ENCODE assay signal across 7 mouse cellular contexts in genomic region chr15:5116270-5117030, GRCm38 (mm10). TPM values are rescaled to one million over a fixed set of nuclear protein-coding genes. Genes with fewer than 3 reads are reported as not detected.
DNase-seq lines count a peak whose midpoint lies in the region; ATAC-seq and TF ChIP-seq lines count a peak whose summit lies in the region.

TSS of gene Rpl37 (plus strand) at chr15:5116645.

- peaks cover 20% of the 10 kb centered on the region for H3K4me1 ChIP-seq in embryonic facial prominence, embryonic 10.5 days
- H3K4me1 ChIP-seq in intestine, postnatal 0 days (replicated peaks; ENCODE audit: control insufficient read depth, insufficient read depth, low read length): no peaks in the 10 kb centered on the region
- H3K4me1 ChIP-seq in midbrain, embryonic 12.5 days: peaks cover 16% of the 10 kb centered on the region
- peaks cover 4% of the 10 kb centered on the region; the same call in 1 of the 2 replicates for H3K4me1 ChIP-seq in small intestine, adult 2 months (ENCODE audit: control insufficient read depth, insufficient read depth, insufficient read length, low read length)

- H3K9ac ChIP-seq in intestine, postnatal 0 days (ENCODE audit: low read depth, low read length): peak within 1 kb of the TSS; percentile 92
- peak within 1 kb of the TSS; percentile 90 for H3K9ac ChIP-seq in midbrain, embryonic 12.5 days (replicated peaks)

- peak; percentile 89 for TF ChIP-seq CTCF in intestine, postnatal 0 days (IDR thresholded peaks at IDR 0.05; ENCODE audit: low read depth)
- TF ChIP-seq CTCF in small intestine, adult 2 months (IDR thresholded peaks at IDR 0.05; ENCODE audit: extremely low read depth, insufficient read length, insufficient replicate concordance, low read depth, low read length): peak; percentile 67

- H3K9me3 ChIP-seq in embryonic facial prominence, embryonic 10.5 days: no peaks in the 10 kb centered on the region
- H3K9me3 ChIP-seq in intestine, postnatal 0 days (ENCODE audit: control insufficient read depth): no peaks in the 10 kb centered on the region
- H3K9me3 ChIP-seq in midbrain, embryonic 12.5 days: no peaks in the 10 kb centered on the region

- DNase-seq in adrenal gland, postnatal 10 days: peak; percentile 100
- DNase-seq in embryonic facial prominence, embryonic 10.5 days (ENCODE audit: low spot score): peak; percentile 100
- DNase-seq in gonadal fat pad, adult 2 months (ENCODE audit: low read depth): peak; percentile 69
- DNase-seq in left cerebral cortex, postnatal 4 days: peak; percentile 99

- peaks cover 44% of the 10 kb centered on the region for H3K36me3 ChIP-seq in embryonic facial prominence, embryonic 10.5 days (replicated peaks)
- peaks cover 36% of the 10 kb centered on the region for H3K36me3 ChIP-seq in intestine, postnatal 0 days (ENCODE audit: control insufficient read depth, insufficient read depth)
- H3K36me3 ChIP-seq in midbrain, embryonic 12.5 days: peaks cover 40% of the 10 kb centered on the region
- H3K36me3 ChIP-seq in small intestine, adult 2 months (ENCODE audit: control insufficient read depth, insufficient read depth, low read length): peaks cover 33% of the 10 kb centered on the region

- WGBS in embryonic facial prominence, embryonic 10.5 days: under 1% methylated on average over 55 of the region's 55 CpGs
- under 1% methylated on average over 55 of the region's 55 CpGs for WGBS in intestine, postnatal 0 days
- under 1% methylated on average over 50 of the region's 55 CpGs for WGBS in midbrain, embryonic 12.5 days
- under 1% methylated on average over 55 of the region's 55 CpGs for WGBS in small intestine, adult 2 months

- intact Hi-C loops in left cerebral cortex, postnatal 4 days (cut with DNase I): no loop called here

- peak within 1 kb of the TSS; percentile 93 for H3K27ac ChIP-seq in embryonic facial prominence, embryonic 10.5 days (replicated peaks)
- peak within 1 kb of the TSS; percentile 88 for H3K27ac ChIP-seq in intestine, postnatal 0 days (ENCODE audit: low read depth, low read length)
- peak within 1 kb of the TSS; percentile 88 for H3K27ac ChIP-seq in midbrain, embryonic 12.5 days (replicated peaks)
- H3K27ac ChIP-seq in small intestine, adult 2 months (ENCODE audit: insufficient read depth, low read depth, low read length): peak within 1 kb of the TSS; percentile 87

- H3K4me3 ChIP-seq in embryonic facial prominence, embryonic 10.5 days: peak within 1 kb of the TSS; percentile 87
- H3K4me3 ChIP-seq in intestine, postnatal 0 days (ENCODE audit: low read depth, low read length): peak within 1 kb of the TSS; percentile 92
- H3K4me3 ChIP-seq in midbrain, embryonic 12.5 days: peak within 1 kb of the TSS; percentile 86
- peak within 1 kb of the TSS; percentile 77 for H3K4me3 ChIP-seq in small intestine, adult 2 months (ENCODE audit: low read depth, low read length)

- TF ChIP-seq POLR2A in small intestine, adult 2 months (IDR thresholded peaks at IDR 0.05; ENCODE audit: low read depth, low read length): peak; percentile 29

- peak within 1 kb of the TSS; percentile 70 for H3K4me2 ChIP-seq in intestine, postnatal 0 days (replicated peaks; ENCODE audit: low read depth)
- peak within 1 kb of the TSS; percentile 75 for H3K4me2 ChIP-seq in midbrain, embryonic 12.5 days (replicated peaks)

- H3K27me3 ChIP-seq in embryonic facial prominence, embryonic 10.5 days (replicated peaks; ENCODE audit: low read depth, poor library complexity, severe bottlenecking): no peaks in the 10 kb centered on the region
- H3K27me3 ChIP-seq in intestine, postnatal 0 days (replicated peaks; ENCODE audit: control insufficient read depth, insufficient read depth, low read length): no peaks in the 10 kb centered on the region
- no peaks in the 10 kb centered on the region for H3K27me3 ChIP-seq in midbrain, embryonic 12.5 days
- no peaks in the 10 kb centered on the region for H3K27me3 ChIP-seq in small intestine, adult 2 months (ENCODE audit: control insufficient read depth, insufficient read depth, low read length)

- ATAC-seq in intestine, postnatal 0 days: peak; percentile 98
- peak; percentile 99 for ATAC-seq in midbrain, embryonic 12.5 days (ENCODE audit: low FRiP score, low read depth)

RNA-seq across cellular contexts. Expression of gene Rpl37, which starts in this region (rescaled TPM):
- 100 to 1,000 TPM; 429 to 446 TPM for total RNA-seq in adrenal gland, postnatal 10 days (2021)
- 494 and 521 TPM in 2 replicates for polyA plus RNA-seq in embryonic facial prominence, embryonic 10.5 days (2016; fragmentation: Nextera tagmentation; extraction: Ambion mirVana)
- polyA plus RNA-seq in gonadal fat pad, adult 2 months (2012; rRNA removed): 876 and 1,187 TPM in 2 replicates
- polyA plus RNA-seq in intestine, postnatal 0 days (2015; fragmentation: Nextera tagmentation; extraction: Ambion mirVana): 520 and 549 TPM in 2 replicates
- total RNA-seq in left cerebral cortex, postnatal 4 days (2021): 100 to 1,000 TPM; 301 to 319 TPM
- polyA plus RNA-seq in midbrain, embryonic 12.5 days (2016; fragmentation: Nextera tagmentation; extraction: Ambion mirVana): 417 and 438 TPM in 2 replicates
- polyA plus RNA-seq in small intestine, adult 2 months (2012; rRNA removed): 410 and 563 TPM in 2 replicates

Comparison
In these comparisons a context has a peak if more than half of its experiments do, and no peak if none do; other contexts are left out.
1. Peak in every context shown above with its lines: DNase-seq, ATAC-seq, H3K4me3 ChIP-seq and H3K27ac ChIP-seq.